Mouse (Mus musculus): Measurements from ENCODE around the gene Lsamp. TPM values are rescaled to one million over a fixed set of nuclear protein-coding genes. Genes with fewer than 3 reads are reported as not detected.

The Lsamp gene
- total and polyA plus RNA-seq, 2 experiments, result 0.07 to 0.37 TPM

DNA sequence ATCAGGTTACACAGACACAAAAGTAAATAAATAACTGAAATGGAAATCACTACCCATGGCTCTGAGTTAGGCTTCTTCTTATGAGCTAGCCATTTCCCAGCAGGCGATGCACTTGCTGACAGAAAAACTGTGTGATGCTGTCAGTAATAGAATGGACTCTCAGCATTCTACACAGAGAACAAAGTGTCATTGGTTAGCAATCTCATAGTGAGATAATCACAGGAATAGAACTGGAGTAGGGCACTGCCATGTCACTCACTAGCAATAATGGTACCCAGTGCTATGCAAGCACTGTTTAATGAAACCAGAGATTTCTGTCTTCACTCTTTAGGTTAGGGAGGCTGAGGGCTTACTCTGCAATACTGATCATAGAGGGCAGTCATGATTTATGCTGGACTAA, 669.3 kb downstream of the Lsamp start:
- TF ChIP-seq POLR2A (IDR thresholded peaks at IDR 0.05; ENCODE audit: extremely low read depth, insufficient read depth, low read length) (no peak), CTCF (IDR thresholded peaks at IDR 0.05; ENCODE audit: low read depth, low read length) (no peak)
- H3K27me3 ChIP-seq (ENCODE audit: control insufficient read depth, insufficient read depth, low read length), result no peaks in the 10 kb centered on the region
- WGBS, result 87% methylated on average over 1 of the region's 1 CpGs
- no peak overlapping the region for H3K9ac ChIP-seq (ENCODE audit: low read depth, low read length)
- H3K79me2 ChIP-seq (ENCODE audit: control insufficient read depth, insufficient read depth, low read length), result no peaks in the 10 kb centered on the region
- H3K4me3 ChIP-seq (ENCODE audit: insufficient read depth, low read depth, low read length), result no peak overlapping the region
- no peak overlapping the region for H3K27ac ChIP-seq (replicated peaks; ENCODE audit: insufficient read depth, low read depth, low read length)
- no peak for DNase-seq (ENCODE audit: extremely low read depth, low read depth, low spot score)
- no peaks in the 10 kb centered on the region; the same call in 1 of the 2 replicates for H3K4me1 ChIP-seq (ENCODE audit: control insufficient read depth, insufficient read depth, low read length)
- no peaks in the 10 kb centered on the region for H3K36me3 ChIP-seq (ENCODE audit: control insufficient read depth, insufficient read depth, low read length)

DNA sequence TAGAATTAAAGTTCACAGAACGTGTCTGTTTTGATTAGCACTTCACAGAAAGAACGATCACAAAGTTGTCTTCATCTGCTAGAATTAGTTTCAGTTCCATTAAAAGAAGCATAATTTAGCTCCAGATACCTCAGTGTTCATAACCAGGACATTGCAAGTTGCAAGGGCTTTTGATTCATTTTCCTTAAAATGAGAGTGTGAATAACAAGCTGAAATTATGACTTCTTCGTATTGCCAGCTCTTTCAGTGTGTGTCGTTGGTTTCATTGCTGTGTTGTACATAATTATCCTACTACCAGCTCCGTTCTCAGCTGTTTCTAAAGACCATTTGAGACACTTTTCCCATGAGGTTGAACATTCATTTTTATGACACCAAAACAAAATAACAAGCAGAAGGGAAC, 672.2 kb downstream of the Lsamp start:
- no peak overlapping the region for H3K27ac ChIP-seq (replicated peaks; ENCODE audit: insufficient read depth, low read depth, low read length)
- H3K27me3 ChIP-seq (ENCODE audit: control insufficient read depth, insufficient read depth, low read length), result no peaks in the 10 kb centered on the region
- no peaks in the 10 kb centered on the region; the same call in 1 of the 2 replicates for H3K4me1 ChIP-seq (ENCODE audit: control insufficient read depth, insufficient read depth, low read length)
- no peaks in the 10 kb centered on the region for H3K79me2 ChIP-seq (ENCODE audit: control insufficient read depth, insufficient read depth, low read length)
- no peak overlapping the region for H3K9ac ChIP-seq (ENCODE audit: low read depth, low read length)
- H3K4me3 ChIP-seq (ENCODE audit: insufficient read depth, low read depth, low read length), result no peak overlapping the region
- H3K36me3 ChIP-seq (ENCODE audit: control insufficient read depth, insufficient read depth, low read length), result no peaks in the 10 kb centered on the region
- 79% methylated on average over 5 of the region's 5 CpGs for WGBS
- no peak for TF ChIP-seq CTCF (IDR thresholded peaks at IDR 0.05; ENCODE audit: low read depth, low read length)
- no peak for TF ChIP-seq POLR2A (IDR thresholded peaks at IDR 0.05; ENCODE audit: extremely low read depth, insufficient read depth, low read length)
- DNase-seq (ENCODE audit: extremely low read depth, low read depth, low spot score), result no peak

DNA sequence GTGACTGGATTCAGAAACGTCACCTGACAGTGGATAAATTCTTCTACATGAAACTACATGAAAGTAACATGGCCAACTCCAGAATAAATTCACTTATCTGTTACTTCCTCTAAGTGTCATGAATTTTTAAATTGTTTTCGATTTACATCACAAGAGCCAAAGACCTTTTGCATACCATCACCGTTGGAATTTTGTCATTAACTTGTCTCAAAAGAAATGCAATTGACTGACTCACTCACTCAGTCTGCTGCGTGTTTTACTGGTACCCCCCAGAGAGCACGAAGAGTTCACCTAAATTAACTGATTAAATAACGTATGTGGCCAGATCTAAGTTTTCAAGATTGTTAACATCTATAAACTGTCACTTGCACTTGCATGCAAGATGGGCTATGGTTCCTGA, 672.7 kb downstream of the Lsamp start:
- no peaks in the 10 kb centered on the region for H3K36me3 ChIP-seq (ENCODE audit: control insufficient read depth, insufficient read depth, low read length)
- no peak for DNase-seq (ENCODE audit: extremely low read depth, low read depth, low spot score)
- TF ChIP-seq POLR2A (IDR thresholded peaks at IDR 0.05; ENCODE audit: extremely low read depth, insufficient read depth, low read length) (no peak), CTCF (IDR thresholded peaks at IDR 0.05; ENCODE audit: low read depth, low read length) (no peak)
- no peaks in the 10 kb centered on the region for H3K79me2 ChIP-seq (ENCODE audit: control insufficient read depth, insufficient read depth, low read length)
- no peak overlapping the region for H3K4me3 ChIP-seq (ENCODE audit: insufficient read depth, low read depth, low read length)
- no peak overlapping the region for H3K9ac ChIP-seq (ENCODE audit: low read depth, low read length)
- no peaks in the 10 kb centered on the region; the same call in 1 of the 2 replicates for H3K4me1 ChIP-seq (ENCODE audit: control insufficient read depth, insufficient read depth, low read length)
- no peak overlapping the region for H3K27ac ChIP-seq (replicated peaks; ENCODE audit: insufficient read depth, low read depth, low read length)
- 54% methylated on average over 6 of the region's 6 CpGs for WGBS
- no peaks in the 10 kb centered on the region for H3K27me3 ChIP-seq (ENCODE audit: control insufficient read depth, insufficient read depth, low read length)

DNA sequence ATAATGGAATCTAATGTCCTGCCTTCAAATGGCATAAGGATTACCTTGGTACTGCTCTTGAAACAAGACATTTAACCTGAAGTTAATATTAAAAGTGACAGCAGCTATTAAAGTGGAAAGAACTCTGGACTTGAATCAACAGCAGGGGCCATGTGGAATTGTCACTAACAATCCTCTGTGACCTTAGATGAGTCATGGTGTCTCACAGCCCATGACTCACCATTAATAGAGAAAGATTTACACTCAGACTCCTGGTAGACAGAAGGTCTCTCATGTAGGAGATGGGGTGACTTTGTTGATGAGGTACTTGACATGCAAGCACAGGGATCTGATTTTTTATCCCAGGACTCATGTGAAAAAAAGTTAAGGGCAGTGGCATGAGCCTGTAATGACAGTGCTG, 701.4 kb downstream of the Lsamp start:
- no peak overlapping the region for H3K4me3 ChIP-seq (ENCODE audit: insufficient read depth, low read depth, low read length)
- H3K9ac ChIP-seq (ENCODE audit: low read depth, low read length), result no peak overlapping the region
- no peaks in the 10 kb centered on the region for H3K36me3 ChIP-seq (ENCODE audit: control insufficient read depth, insufficient read depth, low read length)
- no peaks in the 10 kb centered on the region for H3K4me1 ChIP-seq (ENCODE audit: control insufficient read depth, insufficient read depth, low read length)
- no peak overlapping the region for H3K27ac ChIP-seq (replicated peaks; ENCODE audit: insufficient read depth, low read depth, low read length)
- TF ChIP-seq POLR2A (IDR thresholded peaks at IDR 0.05; ENCODE audit: extremely low read depth, insufficient read depth, low read length) (no peak), CTCF (IDR thresholded peaks at IDR 0.05; ENCODE audit: low read depth, low read length) (no peak)
- H3K27me3 ChIP-seq (ENCODE audit: control insufficient read depth, insufficient read depth, low read length), result no peaks in the 10 kb centered on the region
- H3K79me2 ChIP-seq (ENCODE audit: control insufficient read depth, insufficient read depth, low read length), result no peaks in the 10 kb centered on the region
- no peak for DNase-seq (ENCODE audit: extremely low read depth, low read depth, low spot score)

DNA sequence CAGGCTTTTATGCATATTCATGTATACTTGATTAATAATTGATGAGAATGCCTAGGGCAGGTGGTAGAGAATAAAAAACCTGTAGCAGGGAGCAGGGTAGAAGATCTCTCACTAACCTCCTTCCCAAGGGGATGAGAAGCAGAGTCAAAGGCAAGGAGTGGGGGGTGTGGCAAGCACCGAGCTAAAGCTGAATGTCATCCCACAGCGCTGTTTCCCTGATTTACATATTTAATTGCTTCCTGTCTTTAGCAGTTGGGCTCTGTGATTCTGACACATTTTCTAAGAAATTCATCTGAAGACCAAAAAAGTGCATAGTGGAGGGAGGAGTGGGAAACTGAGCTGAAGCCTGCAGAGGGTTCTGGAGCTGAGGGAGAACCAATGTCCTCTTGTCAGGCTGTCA, 708.1 kb downstream of the Lsamp start:
- Histone ChIP-seq H3K4me3 (ENCODE audit: insufficient read depth, low read depth, low read length) (no peak overlapping the region), H3K9ac (ENCODE audit: low read depth, low read length) (no peak overlapping the region), H3K27ac (replicated peaks; ENCODE audit: insufficient read depth, low read depth, low read length) (no peak overlapping the region), H3K4me1 (ENCODE audit: control insufficient read depth, insufficient read depth, low read length) (no peaks in the 10 kb centered on the region), H3K36me3 (ENCODE audit: control insufficient read depth, insufficient read depth, low read length) (no peaks in the 10 kb centered on the region), H3K27me3 (ENCODE audit: control insufficient read depth, insufficient read depth, low read length) (no peaks in the 10 kb centered on the region), H3K79me2 (ENCODE audit: control insufficient read depth, insufficient read depth, low read length) (no peaks in the 10 kb centered on the region)
- WGBS, result 41% methylated on average over 2 of the region's 2 CpGs
- no peak for DNase-seq (ENCODE audit: extremely low read depth, low read depth, low spot score)
- TF ChIP-seq POLR2A (IDR thresholded peaks at IDR 0.05; ENCODE audit: extremely low read depth, insufficient read depth, low read length), result no peak
- TF ChIP-seq CTCF (IDR thresholded peaks at IDR 0.05; ENCODE audit: low read depth, low read length), result no peak

DNA sequence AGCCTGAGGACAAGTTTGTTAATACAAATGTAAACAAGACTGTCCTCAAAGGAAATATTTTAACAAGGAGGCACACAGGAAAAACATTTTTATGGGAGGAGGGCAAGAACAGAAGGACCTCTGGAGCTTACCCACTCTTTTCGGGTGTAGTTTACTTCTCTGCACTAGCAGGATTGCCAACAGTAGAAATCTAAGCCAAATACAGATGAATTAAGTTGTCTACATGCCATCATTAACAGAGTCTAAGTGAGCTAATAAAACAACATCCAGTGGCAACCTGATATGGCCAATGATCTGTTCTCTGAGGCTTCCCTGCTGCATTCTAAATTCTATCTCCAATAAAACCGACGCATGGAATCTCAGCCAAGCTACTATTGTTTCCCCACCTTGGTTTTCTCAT, 713.1 kb downstream of the Lsamp start:
- Histone ChIP-seq H3K4me1 (ENCODE audit: control insufficient read depth, insufficient read depth, low read length) (no peaks in the 10 kb centered on the region), H3K9ac (ENCODE audit: low read depth, low read length) (no peak overlapping the region), H3K27me3 (ENCODE audit: control insufficient read depth, insufficient read depth, low read length) (no peaks in the 10 kb centered on the region), H3K79me2 (ENCODE audit: control insufficient read depth, insufficient read depth, low read length) (no peaks in the 10 kb centered on the region), H3K36me3 (ENCODE audit: control insufficient read depth, insufficient read depth, low read length) (no peaks in the 10 kb centered on the region), H3K27ac (replicated peaks; ENCODE audit: insufficient read depth, low read depth, low read length) (no peak overlapping the region), H3K4me3 (ENCODE audit: insufficient read depth, low read depth, low read length) (no peak overlapping the region)
- 88% methylated on average over 3 of the region's 3 CpGs for WGBS
- no peak for TF ChIP-seq CTCF (IDR thresholded peaks at IDR 0.05; ENCODE audit: low read depth, low read length)
- no peak for TF ChIP-seq POLR2A (IDR thresholded peaks at IDR 0.05; ENCODE audit: extremely low read depth, insufficient read depth, low read length)
- DNase-seq (ENCODE audit: extremely low read depth, low read depth, low spot score), result no peak
